Mouse (Mus musculus): Measurements from ENCODE around the gene A130010J15Rik.

The A130010J15Rik gene

DNA sequence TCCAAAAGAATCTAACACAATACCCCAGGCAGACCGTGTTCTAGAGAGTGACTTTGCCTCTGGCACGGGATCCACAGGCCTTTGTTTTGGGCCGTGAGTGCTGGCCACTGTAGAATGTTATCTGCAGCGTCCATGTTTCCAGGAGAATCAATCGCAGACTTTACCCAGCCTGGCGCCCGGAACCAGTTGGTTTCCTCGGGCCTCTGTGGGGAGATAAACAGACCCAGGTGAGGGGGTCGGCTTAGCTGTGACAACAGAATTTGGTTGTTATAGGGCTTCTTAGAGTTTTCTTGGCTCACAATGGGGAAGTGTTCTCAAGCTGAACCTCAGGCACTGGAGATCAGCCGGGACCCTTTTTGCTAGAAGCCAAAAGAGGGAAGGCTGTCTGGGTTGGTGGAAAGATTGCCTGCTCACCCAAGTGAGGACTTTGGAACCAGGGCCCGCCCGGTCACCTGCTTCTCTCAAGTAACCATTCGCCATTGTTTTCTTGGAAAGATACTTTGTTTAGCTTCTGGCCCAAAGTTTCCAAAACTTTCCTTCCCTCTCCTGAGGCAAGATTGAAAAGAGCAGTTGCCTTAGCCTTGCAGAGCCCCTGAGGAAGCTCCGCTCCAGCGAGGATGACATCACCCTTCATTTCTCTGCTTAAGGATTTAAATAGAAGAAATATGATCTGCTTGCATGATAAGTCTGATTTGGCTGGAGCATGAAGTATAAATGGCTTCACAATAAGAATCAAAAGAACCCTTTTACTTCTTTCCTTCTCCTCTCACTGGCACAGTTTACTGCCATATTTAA lies 11.3 kb upstream of the A130010J15Rik start:
- in situ Hi-C loops (cut with MseI, MboI) = no loop called here

DNA sequence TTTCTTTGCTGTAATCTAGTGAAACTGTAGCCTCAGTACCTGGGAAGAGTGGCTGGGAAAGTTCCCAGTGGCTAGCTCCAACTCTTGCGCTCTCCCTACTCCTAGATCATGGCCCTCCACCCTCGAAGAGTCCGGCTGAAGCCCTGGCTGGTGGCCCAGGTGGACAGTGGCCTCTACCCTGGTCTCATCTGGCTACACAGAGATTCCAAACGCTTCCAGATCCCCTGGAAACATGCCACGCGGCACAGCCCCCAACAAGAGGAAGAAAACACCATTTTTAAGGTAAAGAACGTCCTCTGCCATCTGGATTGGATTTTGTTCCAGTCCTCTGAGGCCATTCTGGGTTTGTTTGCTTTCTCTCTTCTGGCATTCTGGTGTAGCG lies 10.7 kb upstream of the A130010J15Rik start:
- in situ Hi-C loops (cut with MseI, MboI) = no loop called here

DNA sequence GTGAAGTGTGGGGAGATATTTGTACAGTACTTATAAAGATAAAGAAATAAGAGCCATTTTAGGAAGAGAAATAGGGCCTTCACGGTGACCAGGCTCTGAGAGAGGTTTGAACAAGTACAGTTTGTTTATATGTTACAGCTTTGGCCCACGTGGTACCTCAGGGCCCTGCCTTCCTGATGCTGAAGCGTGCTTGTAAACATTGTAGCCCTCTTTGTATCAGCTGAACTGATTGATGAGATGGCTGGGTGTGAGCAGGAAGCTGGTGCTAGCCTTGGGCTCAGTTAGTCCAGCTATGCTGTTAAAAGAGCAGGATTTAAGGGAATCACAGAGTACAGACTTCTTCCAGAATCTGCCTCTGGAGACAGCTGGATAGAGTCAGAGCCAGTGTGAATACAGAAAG lies 8.7 kb upstream of the A130010J15Rik start:
- in situ Hi-C loops (cut with MseI, MboI) = no loop called here

DNA sequence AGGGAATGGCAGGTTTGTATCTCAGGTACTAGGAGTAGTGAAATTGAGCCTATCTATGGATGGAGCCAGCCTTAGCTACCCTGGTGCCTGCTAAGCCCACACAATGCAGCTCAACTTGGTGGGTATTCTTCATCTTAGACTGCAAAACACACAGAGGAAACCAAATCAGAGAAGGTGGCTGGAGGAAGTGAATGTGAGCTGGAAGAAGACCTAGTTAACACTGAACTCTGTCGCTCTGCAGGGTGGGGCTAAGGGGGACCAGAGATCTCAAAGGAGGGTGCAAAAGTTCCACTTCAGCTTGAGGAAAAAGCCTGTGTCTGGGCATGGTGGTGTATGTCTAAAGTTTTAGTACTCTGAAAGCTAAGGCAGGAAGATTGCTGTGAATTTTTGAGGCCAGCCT lies 8.2 kb upstream of the A130010J15Rik start:
- in situ Hi-C loops (cut with MseI, MboI) = no loop called here

DNA sequence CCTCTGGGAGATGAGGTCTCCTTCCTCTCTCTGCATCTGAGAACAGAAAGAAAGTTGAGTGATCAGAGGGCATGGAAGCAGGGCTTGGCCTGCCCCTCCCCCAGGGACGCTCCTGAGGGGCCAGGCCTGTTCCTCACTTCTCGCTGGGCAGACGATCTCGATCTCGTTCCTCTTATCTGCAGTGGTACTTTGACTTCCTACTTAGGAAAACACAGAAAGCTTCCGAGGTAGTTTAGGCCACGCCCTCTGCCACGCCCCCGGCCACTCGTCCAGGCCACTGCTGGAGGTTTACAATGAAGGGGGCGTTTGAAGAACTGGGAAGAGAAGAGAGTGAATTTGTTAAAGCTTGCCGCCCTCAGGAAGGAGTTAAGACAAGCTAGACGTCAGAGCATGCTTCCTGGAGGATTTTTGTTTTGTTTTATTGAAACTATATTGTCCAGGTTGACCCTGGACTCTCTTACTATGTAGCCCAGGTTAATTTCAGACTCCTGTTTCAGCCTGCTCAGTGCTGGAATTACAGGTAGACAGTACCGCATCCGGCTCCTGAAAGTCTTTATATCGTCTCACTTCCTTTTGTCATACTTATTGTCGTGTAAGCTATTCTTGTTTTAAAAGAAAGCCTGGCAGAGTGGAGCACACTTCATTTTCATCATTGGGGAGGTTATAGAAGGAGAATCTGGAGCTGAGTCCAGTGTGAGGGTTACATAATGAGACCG lies 7.4 kb upstream of the A130010J15Rik start:
- in situ Hi-C loops (cut with MseI, MboI) = no loop called here

DNA sequence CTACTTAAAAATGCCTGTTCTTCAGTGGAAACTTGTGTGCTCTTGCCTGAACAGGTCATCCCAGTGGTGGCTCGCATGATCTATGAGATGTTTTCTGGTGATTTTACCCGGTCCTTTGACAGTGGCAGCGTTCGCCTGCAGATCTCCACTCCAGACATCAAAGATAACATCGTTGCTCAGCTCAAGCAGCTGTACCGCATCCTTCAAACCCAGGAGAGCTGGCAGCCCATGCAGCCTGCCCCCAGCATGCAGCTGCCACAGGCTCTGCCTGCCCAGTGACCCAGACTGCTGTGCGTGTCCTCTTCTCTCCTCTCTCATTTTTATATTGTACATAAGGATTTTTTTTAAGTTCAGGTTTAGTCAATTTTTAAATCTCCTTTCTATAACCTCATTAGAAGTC lies 1.4 kb downstream of the A130010J15Rik start:
- in situ Hi-C loops (cut with MseI, MboI) = no loop called here

DNA sequence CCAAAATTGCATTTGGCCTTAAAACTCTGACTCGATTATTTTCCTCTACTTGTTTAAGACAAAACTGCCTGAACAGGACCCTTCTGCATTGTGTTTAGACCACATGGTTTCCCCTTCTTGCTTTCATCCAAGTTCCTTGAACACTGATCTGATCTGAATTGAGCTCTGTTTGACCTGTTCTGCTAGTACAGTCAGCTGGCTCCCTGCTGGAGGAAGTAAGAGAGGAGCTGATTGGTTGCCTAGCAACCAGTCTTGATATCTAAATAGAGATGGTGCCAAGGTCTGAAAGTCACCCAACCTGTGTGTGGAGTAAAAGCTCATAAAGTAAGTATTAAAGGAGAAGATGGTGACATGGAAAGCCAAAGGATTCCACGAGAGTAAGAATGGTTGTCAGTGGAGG lies 2.0 kb downstream of the A130010J15Rik start:
- in situ Hi-C loops (cut with MseI, MboI) = no loop called here

DNA sequence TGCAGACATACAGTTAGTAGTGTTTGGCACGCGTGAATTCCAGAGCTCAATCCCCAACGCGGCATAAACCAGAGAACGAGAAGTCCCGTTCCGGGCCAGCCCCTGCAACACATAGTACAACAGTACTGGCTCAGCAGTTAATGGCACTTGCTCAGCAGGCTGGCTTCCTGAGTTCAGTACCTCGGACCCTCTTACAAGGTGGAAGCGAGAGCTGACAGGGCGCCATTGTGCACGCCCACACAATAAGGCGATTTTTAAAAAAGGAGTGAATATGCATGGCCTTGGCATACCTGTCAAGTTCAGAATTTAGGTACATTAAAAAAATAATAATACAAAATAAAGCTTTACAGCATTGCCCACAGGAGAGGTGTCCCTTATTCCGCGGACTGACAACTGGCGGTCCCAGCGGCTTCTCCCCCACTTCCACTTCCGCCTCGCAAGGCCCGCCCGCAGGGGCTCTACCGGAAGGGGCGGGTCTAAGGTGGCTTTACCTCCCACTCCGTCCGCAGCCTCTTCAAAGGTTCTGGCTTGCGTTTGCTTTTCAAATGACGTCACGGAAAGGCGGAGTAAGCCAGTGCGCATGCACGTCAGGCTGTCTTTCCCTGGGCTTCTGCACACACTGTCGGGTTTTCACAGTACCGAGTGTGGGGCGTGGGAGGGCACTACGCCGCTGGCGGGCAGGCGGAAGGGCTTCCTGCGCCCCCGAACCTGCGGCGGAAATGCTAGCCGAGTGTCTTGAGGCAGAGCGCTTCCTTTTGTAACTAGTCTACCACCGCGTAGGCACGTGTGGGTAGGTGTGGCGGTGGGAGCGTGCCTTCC lies 5.4 kb downstream of the A130010J15Rik start:
- in situ Hi-C loops (cut with MseI, MboI) = no loop called here

DNA sequence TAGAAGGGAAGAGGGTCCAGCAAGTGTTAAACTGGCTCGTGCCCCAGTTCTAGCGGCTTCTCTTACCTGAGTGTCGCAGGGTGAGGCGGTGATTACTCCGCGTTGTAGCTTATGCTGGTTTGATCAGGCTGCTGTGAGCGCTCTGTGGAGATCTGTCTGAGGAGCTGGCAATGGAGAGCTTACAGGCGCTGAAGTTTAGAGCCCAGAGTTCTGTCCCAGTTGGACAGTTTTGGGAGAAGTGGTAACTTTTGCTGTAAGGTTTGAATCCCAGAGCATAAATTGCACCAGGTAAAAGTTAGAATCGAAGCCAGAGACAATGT lies 5.9 kb downstream of the A130010J15Rik start:
- in situ Hi-C loops (cut with MseI, MboI) = no loop called here

DNA sequence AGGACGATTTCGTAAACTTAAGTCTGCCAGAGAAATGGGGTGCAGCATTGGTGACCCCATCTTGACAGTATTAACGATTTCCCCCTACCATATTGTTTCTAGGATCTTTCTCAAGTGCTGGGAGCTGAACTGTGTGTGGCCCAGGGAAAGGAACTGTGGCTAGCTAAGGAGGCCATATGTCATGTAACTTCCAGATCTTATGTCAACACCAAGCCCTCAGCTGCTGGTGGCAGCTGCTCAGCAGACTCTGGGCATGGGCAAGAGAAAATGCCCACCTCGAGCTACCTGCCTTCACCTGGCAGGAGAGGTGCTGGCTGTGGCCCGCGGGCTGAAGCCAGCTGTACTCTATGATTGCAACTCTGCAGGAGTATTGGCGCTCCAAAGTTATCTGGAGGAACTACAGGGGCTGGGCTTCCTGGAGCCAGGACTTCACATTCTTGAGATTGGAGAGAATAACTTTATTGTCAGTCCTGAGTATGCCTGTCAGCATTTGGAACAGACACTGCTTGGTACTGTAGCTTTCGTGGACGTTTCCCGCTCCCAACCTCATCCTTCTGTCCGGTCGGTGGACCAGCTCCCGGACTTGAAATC lies 6.4 kb downstream of the A130010J15Rik start:
- in situ Hi-C loops (cut with MseI, MboI) = no loop called here

DNA sequence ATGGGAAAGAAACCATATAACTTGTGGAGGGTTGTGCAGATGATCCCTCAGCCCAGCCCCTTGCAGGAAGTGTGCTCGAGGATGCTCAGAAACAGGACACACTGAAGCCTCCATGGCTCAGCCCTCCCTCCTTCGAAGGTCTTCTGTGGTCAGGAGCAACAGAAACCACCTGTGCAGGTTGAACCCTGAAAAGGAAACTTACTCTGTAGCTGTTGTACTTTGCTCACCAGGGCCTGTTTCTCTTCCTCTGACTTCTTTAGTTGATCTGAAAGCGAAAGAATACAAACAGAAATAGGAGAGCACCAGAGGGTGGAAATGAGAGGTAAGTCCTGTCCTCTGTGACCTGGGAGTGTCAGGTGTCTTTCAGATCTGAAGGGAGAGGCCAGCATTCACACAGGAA lies 13.3 kb downstream of the A130010J15Rik start:
- in situ Hi-C loops (cut with MseI, MboI) = no loop called here

DNA sequence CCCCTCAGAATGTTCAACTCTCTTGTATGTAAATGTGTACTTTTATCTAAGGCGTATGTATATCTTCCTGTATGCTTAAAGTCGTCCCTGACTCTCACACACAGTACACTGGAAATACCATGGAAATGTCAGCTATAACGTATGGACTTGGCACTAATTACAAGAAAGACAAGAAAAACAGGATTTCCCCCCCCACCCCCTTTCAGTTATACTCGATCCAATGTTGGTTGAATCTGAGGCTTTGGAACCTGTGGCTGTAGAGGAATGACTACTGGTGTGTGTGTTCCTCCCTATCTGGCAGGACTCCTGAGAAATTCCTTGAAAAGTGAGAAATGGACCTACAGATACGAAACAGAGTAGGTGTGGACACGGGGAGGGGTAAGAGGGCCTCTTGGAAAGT lies 20.4 kb downstream of the A130010J15Rik start:
- in situ Hi-C loops (cut with MseI, MboI) = no loop called here

DNA sequence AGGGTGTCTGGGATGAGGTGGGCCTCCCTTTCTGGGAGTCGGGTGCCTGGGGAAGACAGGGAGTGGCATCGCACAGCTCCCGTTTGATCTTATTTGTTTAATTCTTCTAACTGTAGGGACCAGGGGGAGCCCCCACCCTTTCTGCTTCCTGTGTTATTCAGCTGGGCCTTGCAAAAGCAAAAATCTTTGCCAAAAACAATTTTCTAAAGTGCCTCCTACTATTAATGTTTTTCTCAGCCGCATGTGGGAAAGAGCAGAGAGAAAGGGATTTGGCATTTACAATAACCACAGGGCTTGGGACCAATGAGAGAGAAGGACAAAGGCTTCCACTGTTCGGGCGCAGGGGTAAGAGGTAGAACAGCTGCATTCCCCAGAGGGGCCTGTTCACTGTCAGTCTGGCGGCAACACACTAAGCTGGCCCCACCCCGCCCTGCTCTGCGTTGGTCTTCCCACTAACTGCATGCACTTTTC lies 21.3 kb downstream of the A130010J15Rik start:
- in situ Hi-C loops (cut with MseI, MboI) = no loop called here

DNA sequence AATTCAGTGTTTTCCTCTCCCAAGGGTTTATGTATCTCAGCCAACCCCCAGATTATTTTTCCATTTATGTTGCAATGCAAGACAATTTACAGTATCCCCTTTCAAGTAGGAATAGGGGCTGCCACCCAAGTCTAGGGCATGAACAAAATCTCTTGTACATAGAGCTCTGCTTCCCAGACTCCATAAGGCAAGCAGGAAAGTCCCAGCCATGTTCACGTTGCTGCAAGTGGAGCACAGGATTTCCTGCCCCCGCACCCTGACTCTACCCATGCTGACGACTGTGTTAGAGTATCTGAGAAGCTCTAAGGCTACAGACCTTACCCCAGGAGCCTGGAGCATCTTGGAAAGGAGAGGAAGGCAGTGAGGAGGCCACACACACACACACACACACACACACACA lies 21.9 kb downstream of the A130010J15Rik start:
- in situ Hi-C loops (cut with MseI, MboI) = no loop called here

DNA sequence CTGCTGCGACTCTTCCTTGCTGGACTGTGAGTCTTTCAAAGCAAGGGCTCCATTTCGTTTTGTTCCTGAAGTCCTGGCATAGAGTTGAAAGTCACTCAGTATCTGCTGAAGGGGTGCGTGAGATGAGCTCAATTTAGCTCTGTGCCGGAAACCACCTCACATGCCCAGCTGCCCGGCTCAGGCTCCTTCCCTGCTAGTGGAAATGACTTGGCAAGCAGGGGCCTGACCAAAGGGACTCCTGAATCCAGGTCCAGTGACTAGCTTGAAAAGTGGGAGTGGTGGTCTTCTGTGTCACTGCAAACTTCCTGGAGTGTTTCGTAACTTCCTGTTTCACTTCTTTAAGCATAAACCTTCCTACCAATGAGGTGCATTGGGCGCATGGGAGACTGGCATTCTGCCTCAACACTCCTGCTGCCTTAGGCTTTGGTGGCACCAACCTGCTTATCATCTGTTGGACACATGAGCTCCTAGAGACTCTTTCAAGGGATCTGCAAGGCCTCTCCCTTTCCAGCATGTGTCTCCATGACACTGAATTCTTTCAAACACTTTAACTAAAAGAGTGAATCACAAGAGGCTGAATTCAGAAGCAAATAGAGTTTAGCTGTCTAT lies 23.9 kb downstream of the A130010J15Rik start:
- in situ Hi-C loops (cut with MseI, MboI) = no loop called here

DNA sequence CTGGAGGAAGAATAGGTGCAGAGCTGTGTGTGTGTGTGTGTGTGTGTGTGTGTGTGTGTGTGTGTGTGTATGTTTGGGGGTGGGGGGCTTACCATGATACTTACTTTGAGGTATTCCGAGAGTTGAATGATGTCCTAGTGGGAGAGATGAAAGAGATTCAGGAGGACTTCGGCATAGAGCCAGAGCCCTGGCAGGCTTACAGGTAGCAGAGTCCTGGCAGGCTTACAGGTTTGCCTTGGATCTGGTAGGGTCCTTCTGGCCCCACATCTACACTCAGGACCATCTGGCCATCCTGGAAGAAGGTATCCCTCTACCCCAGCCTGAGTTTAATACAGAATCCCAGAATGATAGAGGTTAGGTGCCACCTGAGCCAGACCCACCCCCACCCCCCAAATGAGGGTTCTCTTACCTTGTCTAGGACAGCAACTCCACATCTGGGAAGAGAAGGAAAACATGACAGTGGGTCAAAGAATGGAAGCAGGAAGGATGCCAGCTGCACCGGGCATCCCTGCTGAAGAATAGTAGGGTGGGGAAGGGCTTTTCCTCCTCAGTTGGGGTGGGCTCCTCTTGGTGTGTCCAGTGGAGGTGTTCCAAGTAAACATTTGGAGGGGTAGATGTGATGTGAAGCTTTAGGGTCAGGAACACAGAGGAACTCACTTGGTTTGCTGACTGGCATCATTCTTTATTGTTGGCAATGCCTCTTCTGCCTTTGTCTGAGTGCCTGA lies 26.7 kb downstream of the A130010J15Rik start:
- in situ Hi-C loops (cut with MseI, MboI) = no loop called here

DNA sequence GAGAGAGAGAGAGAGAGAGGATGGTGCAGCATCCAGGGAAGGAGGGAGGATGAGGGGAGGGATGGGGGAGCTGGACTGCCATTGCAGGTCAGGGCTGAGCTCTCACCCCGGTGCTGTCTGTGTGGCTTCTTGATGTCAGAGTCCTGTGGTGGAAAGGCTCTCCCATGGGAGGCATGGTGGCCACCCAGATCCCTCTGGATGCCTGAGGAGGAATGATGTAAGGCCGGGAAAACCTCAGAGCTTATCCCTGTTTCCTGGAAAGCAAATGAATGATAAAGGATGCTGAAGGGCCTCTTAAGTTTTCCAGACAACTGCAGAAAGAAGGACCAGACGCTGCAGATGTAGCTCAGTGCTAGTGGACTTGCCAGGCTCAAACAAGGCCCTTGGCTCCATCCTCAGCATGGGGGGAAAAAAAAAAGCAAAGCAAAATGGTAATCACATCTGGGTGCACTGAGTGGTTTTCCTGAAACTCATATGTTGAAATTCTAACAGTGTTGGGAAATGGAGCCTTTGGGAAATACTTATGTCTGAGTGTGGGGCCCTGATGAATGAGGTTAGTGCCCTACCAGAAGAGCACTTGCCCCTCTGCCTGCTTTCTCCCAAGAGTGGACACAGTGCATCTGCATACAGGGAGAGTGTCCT lies 27.4 kb downstream of the A130010J15Rik start:
- in situ Hi-C loops (cut with MseI, MboI) = no loop called here

DNA sequence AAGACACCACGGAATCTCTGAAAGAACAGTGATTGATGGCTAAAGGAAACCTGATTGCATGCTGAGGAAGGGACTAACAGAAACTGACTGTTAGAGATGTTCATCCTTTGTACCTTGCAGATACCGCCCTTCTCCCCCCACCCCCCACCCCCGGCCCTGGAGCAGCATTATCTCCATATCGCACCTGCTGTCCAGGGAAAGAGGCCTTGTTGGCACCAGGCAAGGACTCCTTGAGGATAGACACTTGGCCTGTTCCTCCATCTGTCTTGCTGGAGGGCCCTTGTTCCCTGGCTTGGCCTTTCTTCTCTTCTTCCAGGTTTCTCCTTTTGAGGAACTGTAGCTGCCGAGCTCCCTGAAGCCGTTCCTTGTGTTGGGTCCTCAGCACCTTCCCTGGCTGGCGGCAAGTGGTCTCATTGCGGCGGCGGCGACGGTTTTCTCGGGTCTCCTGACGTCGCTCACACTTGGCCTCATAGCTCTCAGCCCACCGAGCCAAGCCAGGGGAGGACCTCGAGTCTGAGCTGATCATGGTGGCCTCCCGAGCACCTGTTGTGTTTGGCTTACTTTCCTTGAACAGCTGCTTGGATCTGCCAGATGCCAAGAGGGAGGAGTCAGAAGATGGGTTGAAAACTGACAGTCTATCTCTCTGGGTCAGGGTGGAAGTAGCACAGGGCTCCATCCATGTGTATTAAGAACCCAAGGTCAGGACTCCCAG lies 29.8 kb downstream of the A130010J15Rik start:
- in situ Hi-C loops (cut with MseI, MboI) = no loop called here

DNA sequence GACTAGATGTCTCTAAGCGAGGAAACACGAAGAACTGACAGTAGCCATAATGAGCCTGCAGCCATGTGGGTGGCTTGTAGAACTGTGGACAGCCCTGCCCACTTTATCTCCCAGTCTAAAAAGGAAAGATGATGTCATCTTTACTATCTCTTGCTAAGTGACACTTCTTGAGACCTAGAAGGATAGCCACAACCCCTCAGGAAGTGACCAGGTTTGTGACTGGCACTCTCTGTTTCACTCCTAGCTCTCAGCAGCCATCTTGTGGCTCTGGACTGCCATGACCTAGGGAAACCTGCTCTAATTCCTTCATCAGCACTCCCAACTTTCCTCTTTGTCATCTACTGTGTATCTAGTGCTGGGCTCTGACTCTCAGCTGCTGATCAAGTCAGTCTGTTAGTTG lies 30.5 kb downstream of the A130010J15Rik start:
- in situ Hi-C loops (cut with MseI, MboI) = no loop called here

Data from mouse trophoblast stem cell (cell line).